Mouse (Mus musculus) stomach, embryonic 14.5 days (tissue): Measurements from ENCODE around the gene Cnpy3. TPM values are rescaled to one million over a fixed set of nuclear protein-coding genes. Genes with fewer than 3 reads are reported as not detected.
A peak's percentile ranks its signal among the peaks of the same experiment; 100 is the strongest.

Experiments
- ATAC-seq: fragments of 200-750 bp; cut with Nextera tagmentation; 2 replicates; pipeline ENCODE4 v1.8.0; 2017; ENCODE audit warnings: low read depth, moderate TSS enrichment; ENCODE audit not compliant: insufficient number of reproducible peaks, insufficient read depth, low FRiP score
- H3K27ac ChIP-seq: fragments of 300-500 bp; sonication (generic); 2 replicates; pipeline ENCODE4 v1.5.1; 2014; ENCODE audit warnings: mild to moderate bottlenecking, low read length, moderate library complexity, mixed read lengths
- H3K27me3 ChIP-seq: fragments of 300-500 bp; sonication (generic); 2 replicates; pipeline ENCODE4 v1.6.1; 2014; ENCODE audit warnings: low read length, control low read depth, mixed read lengths; ENCODE audit not compliant: control insufficient read depth, insufficient read depth
- H3K36me3 ChIP-seq: fragments of 300-500 bp; sonication (generic); 2 replicates; pipeline ENCODE4 v1.6.1; 2014; ENCODE audit warnings: mild to moderate bottlenecking, control low read depth, low read length, moderate library complexity, mixed read lengths; ENCODE audit not compliant: control insufficient read depth, insufficient read depth
- H3K4me1 ChIP-seq: fragments of 300-500 bp; sonication (generic); 2 replicates; pipeline ENCODE4 v1.6.1; 2014; ENCODE audit warnings: low read length, control low read depth, mixed read lengths; ENCODE audit not compliant: control insufficient read depth, insufficient read depth
- H3K4me2 ChIP-seq: fragments of 300-500 bp; sonication (generic); replicated peaks from 2 replicates; pipeline ENCODE4 v1.6.1; 2014; ENCODE audit warnings: low read depth, low read length, control low read depth
- H3K4me3 ChIP-seq: fragments of 300-500 bp; sonication (generic); 2 replicates; pipeline ENCODE4 v1.5.1; 2014; ENCODE audit warnings: low read depth, low read length, control low read depth
- H3K9ac ChIP-seq: fragments of 300-500 bp; sonication (generic); replicated peaks from 2 replicates; pipeline ENCODE4 v1.6.1; 2014; ENCODE audit warnings: low read depth, mild to moderate bottlenecking, control low read depth, low read length, moderate library complexity, mixed read lengths
- H3K9me3 ChIP-seq: fragments of 300-500 bp; sonication (generic); 2 replicates; pipeline ENCODE4 v1.6.1; 2016; ENCODE audit warnings: low read depth, low read length, control low read depth; ENCODE audit not compliant: control insufficient read depth
- WGBS: fragments of 180-500 bp; shearing (Covaris S2); extraction: QIAGEN DNeasy Blood & Tissue Kit; methylation state at CpG from one replicate; pipeline ENCODE4 v1.1.7; 2014; 5-methylcytosine and 5-hydroxymethylcytosine counted together
- polyA plus RNA-seq: library from polyadenylated mRNA; unstranded; fragments of >200 nt; fragmentation: Nextera tagmentation; extraction: Ambion mirVana; gene quantifications from 2 replicates; pipeline ENCODE4 v1.2.1, GENCODE M21; 2014

Cnpy3 gene
- polyA plus RNA-seq, 1 experiment from 2014 or later, result 68.4 TPM

- WGBS, result under 1% methylated on average over 44 of the region's 44 CpGs
- Histone ChIP-seq H3K27me3 (no peaks in the 10 kb centered on the region), H3K9me3 (no peaks in the 10 kb centered on the region), H3K4me1 (peaks cover 6% of the 10 kb centered on the region; the same call in 1 of the 2 replicates), H3K36me3 (peaks cover 33% of the 10 kb centered on the region), H3K4me3 (peak within 1 kb of the TSS; percentile 63), H3K27ac (peak within 1 kb of the TSS; percentile 79), H3K4me2 (peak within 1 kb of the TSS; percentile 64), H3K9ac (peak within 1 kb of the TSS; percentile 49)
- ATAC-seq, result peak; percentile 95
These were observed 30.6 kb upstream of the Cnpy3 start, which contains the start of gene Rpl7l1 for GRCm38 (mm10) chr17:46782341-46783221. Rpl7l1 (minus strand) TSS chr17:46782672.

- ATAC-seq, result no peak; the same call in 1 of the 2 replicates
- WGBS, result 2% methylated on average over 11 of the region's 11 CpGs
- peak overlapping the region; percentile 49 for H3K9ac ChIP-seq
- H3K27me3 ChIP-seq, result no peaks in the 10 kb centered on the region
- H3K9me3 ChIP-seq, result no peaks in the 10 kb centered on the region
- H3K36me3 ChIP-seq, result peaks cover 39% of the 10 kb centered on the region
- peak overlapping the region; percentile 64 for H3K4me2 ChIP-seq
- H3K27ac ChIP-seq, result peak overlapping the region; percentile 79; the same call in 1 of the 2 replicates
- peak overlapping the region; percentile 63 for H3K4me3 ChIP-seq
- peaks cover 6% of the 10 kb centered on the region; the same call in 1 of the 2 replicates for H3K4me1 ChIP-seq
These were observed 29.9 kb upstream of the Cnpy3 start for GRCm38 (mm10) chr17:46781876-46782275.

GRCm38 (mm10) chr17:46776087-46776486, 24.1 kb upstream of the Cnpy3 start:
- H3K4me1 ChIP-seq, result peaks cover under 1% of the 10 kb centered on the region; the same call in 1 of the 2 replicates
- H3K9me3 ChIP-seq, result no peaks in the 10 kb centered on the region
- no peak overlapping the region for H3K27ac ChIP-seq
- no peak overlapping the region for H3K4me2 ChIP-seq
- 55% methylated on average over 3 of the region's 3 CpGs for WGBS
- H3K36me3 ChIP-seq, result peaks cover 59% of the 10 kb centered on the region
- H3K27me3 ChIP-seq, result no peaks in the 10 kb centered on the region
- H3K9ac ChIP-seq, result no peak overlapping the region
- no peak overlapping the region for H3K4me3 ChIP-seq
- no peak for ATAC-seq

- no peak overlapping the region for H3K4me2 ChIP-seq
- H3K27ac ChIP-seq, result no peak overlapping the region
- WGBS, result 87% methylated on average over 9 of the region's 9 CpGs
These were observed 23.1 kb upstream of the Cnpy3 start for GRCm38 (mm10) chr17:46775070-46775469.

DNA sequence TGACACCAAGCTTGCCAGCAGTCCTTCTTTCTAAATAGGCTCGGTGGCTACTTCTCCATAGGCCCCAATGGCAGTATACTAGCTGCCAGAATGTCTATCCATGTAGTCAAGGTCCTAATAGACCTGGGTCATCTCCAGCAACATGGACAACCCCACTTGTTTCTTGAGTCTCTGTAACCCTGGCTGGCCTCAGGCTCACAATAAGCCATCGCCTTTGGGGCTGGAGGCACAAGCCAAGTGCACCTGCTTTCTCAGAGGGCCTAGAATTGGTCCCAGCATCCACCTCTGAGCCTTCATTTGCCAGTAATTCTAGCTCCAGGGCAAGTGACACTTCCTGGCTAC, 22.1 kb upstream of the Cnpy3 start:
- no peak overlapping the region for H3K9ac ChIP-seq
- 31% methylated on average over 2 of the region's 2 CpGs for WGBS

More at GRCm38 (mm10) chr17:46775070-46775469, 23.1 kb upstream of the Cnpy3 start:
- no peaks in the 10 kb centered on the region for H3K4me1 ChIP-seq
- H3K27me3 ChIP-seq, result no peaks in the 10 kb centered on the region
- no peak for ATAC-seq
- peaks cover 51% of the 10 kb centered on the region for H3K36me3 ChIP-seq
- H3K9me3 ChIP-seq, result no peaks in the 10 kb centered on the region
- no peak overlapping the region for H3K9ac ChIP-seq
- H3K4me3 ChIP-seq, result no peak overlapping the region

GRCm38 (mm10) chr17:46773278-46774130, 21.5 kb upstream of the Cnpy3 start:
- Histone ChIP-seq H3K36me3 (peaks cover 36% of the 10 kb centered on the region), H3K4me2 (peak overlapping the region; percentile 64), H3K9ac (peak overlapping the region; percentile 63), H3K27ac (peak overlapping the region; percentile 75; the same call in 1 of the 2 replicates), H3K4me3 (peak overlapping the region; percentile 71), H3K9me3 (no peaks in the 10 kb centered on the region), H3K27me3 (no peaks in the 10 kb centered on the region), H3K4me1 (no peaks in the 10 kb centered on the region)
- 9% methylated on average over 20 of the region's 20 CpGs for WGBS
- no peak for ATAC-seq

More for the DNA sequence above, 22.1 kb upstream of the Cnpy3 start:
- ATAC-seq, result no peak
- H3K27me3 ChIP-seq, result no peaks in the 10 kb centered on the region
- H3K4me2 ChIP-seq, result peak overlapping the region; percentile 64; the same call in 1 of the 2 replicates
- no peaks in the 10 kb centered on the region for H3K9me3 ChIP-seq
- H3K27ac ChIP-seq, result no peak overlapping the region
- no peaks in the 10 kb centered on the region for H3K4me1 ChIP-seq
- H3K36me3 ChIP-seq, result peaks cover 42% of the 10 kb centered on the region
- no peak overlapping the region for H3K4me3 ChIP-seq

DNA sequence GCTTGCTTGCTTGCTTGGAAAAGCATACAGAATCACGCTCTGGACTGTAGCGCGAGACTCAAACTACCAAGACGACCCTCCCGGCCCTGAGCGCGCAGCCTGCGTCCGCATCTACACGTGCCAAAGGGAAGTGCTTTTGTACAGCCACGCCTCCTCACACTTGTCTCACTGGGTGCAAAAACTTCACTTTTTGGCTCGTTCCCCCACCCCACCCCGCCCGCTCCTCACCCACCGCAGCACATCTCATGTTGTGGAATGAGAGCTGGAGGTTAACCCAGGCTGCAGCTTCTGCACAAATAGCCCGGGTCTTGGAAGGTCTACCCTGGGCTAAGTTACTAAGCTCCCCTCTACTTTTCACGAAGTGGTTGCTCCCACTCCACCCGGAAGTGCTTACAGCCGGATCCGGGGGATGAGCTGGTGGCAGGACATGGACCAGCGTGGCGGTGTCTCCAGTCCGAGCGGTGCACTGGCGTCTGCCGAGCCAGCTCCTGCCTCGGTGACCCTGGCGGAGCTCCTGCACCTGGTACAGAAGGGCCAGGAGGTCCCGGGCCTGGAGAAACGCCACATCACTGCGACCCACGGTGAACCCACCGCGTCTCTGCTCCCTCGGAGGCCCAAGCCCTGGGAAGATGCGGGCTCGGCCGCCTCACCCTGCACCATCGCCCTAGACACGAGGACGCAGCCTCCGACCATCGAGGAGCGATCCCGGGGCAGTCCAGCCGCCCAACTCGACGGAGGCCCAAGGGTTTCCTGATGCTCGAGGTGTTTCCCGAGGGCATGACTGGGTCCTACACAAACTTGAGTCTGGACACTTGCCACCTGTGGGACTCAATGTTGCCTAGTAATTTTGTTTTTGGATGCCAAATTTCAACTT, 20.6 kb upstream of the Cnpy3 start, which contains the start of gene 2310039H08Rik:
2310039H08Rik (plus strand) TSS at position 232 of the 874 bp plus-strand sequence.
- Histone ChIP-seq H3K27me3 (no peaks in the 10 kb centered on the region), H3K9ac (peak within 1 kb of the TSS; percentile 63), H3K4me3 (peak within 1 kb of the TSS; percentile 71), H3K27ac (peak within 1 kb of the TSS; percentile 75), H3K36me3 (peaks cover 27% of the 10 kb centered on the region), H3K9me3 (no peaks in the 10 kb centered on the region), H3K4me2 (peak within 1 kb of the TSS; percentile 64), H3K4me1 (no peaks in the 10 kb centered on the region)
- under 1% methylated on average over 50 of the region's 50 CpGs for WGBS
- ATAC-seq, result peak; percentile 88
